Mouse (Mus musculus) erythroblast, embryonic 14.5 days (primary cell): ENCODE data around the gene Olfr624.

Source experiments
- GATA1 ChIP-seq: IDR thresholded peaks from 2 replicates; pipeline ENCODE4 v1.6.1; 2012; ENCODE audit warnings: low read length, inconsistent platforms, mixed read lengths
- TAL1 ChIP-seq: IDR thresholded peaks from 3 replicates; pipeline ENCODE4 v1.6.1; 2012; ENCODE audit warnings: low read length, inconsistent platforms, mixed read lengths

DNA sequence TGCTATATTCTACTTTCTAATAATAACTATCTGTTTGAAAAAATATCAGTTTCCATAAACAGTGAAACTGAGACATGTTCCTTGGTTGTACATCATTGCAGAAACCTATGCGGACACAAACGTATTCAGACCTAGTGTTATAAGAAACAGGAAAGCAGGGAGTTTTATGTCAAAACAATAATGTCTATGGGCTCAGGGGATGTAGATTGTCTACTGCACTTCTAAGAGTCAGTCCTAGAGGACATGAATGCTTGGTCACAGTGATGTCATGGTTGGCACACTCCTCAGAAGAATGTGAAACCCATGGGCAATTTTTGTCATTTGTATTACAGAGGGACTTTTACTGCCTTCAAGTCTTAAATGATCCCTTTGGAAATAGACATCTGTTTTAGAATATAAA, at the start of gene Olfr624:
- TF ChIP-seq TAL1 (no peak), GATA1 (no peak)
